Mouse (Mus musculus): ENCODE measurements around the gene Syngr3.

The Syngr3 gene

GRCm38 (mm10) chr17:24645916-24646315 is 43.8 kb downstream of the Syngr3 start:
- in situ Hi-C loops (cut with MseI, MboI): no loop called here

- in situ Hi-C loops (cut with MseI, MboI): no loop called here
Measured at GRCm38 (mm10) chr17:24644875-24645721, 44.7 kb downstream of the Syngr3 start.

GRCm38 (mm10) chr17:24644030-24644715 is 45.6 kb downstream of the Syngr3 start:
- in situ Hi-C loops (cut with MseI, MboI): no loop called here

GRCm38 (mm10) chr17:24642791-24643343 is 46.9 kb downstream of the Syngr3 start:
- in situ Hi-C loops (cut with MseI, MboI): no loop called here

- in situ Hi-C loops (cut with MseI, MboI): no loop called here
Measured at GRCm38 (mm10) chr17:24641944-24642343, 47.8 kb downstream of the Syngr3 start.

- in situ Hi-C loops (cut with MseI, MboI): no loop called here
Measured at GRCm38 (mm10) chr17:24640581-24640980, 49.2 kb downstream of the Syngr3 start.

GRCm38 (mm10) chr17:24640119-24640518 is 49.6 kb downstream of the Syngr3 start:
- in situ Hi-C loops (cut with MseI, MboI): no loop called here

- in situ Hi-C loops (cut with MseI, MboI): no loop called here
Measured at GRCm38 (mm10) chr17:24639571-24639988, 50.2 kb downstream of the Syngr3 start.

- in situ Hi-C loops (cut with MseI, MboI): no loop called here
Measured at GRCm38 (mm10) chr17:24638840-24639239, 50.9 kb downstream of the Syngr3 start.

- in situ Hi-C loops (cut with MseI, MboI): no loop called here
Measured at GRCm38 (mm10) chr17:24638214-24638613, 51.5 kb downstream of the Syngr3 start.

- in situ Hi-C loops (cut with MseI, MboI): no loop called here
Measured at GRCm38 (mm10) chr17:24636781-24637481, 52.8 kb downstream of the Syngr3 start.

- in situ Hi-C loops (cut with MseI, MboI): no loop called here
Measured at GRCm38 (mm10) chr17:24635694-24636093, 54.1 kb downstream of the Syngr3 start.

Measured in mouse trophoblast stem cell (cell line).